Mouse (Mus musculus): ENCODE measurements around the gene Hdac9.

The Hdac9 gene

GRCm38 (mm10) chr12:34221014-34221413 lies 695.9 kb downstream of the Hdac9 start:
- no peak for DNase-seq (ENCODE audit: low spot score in 2 of 2)

- DNase-seq (ENCODE audit: low spot score in 2 of 2): no peak
Observed at GRCm38 (mm10) chr12:34220051-34220926, 696.6 kb downstream of the Hdac9 start.

- DNase-seq (ENCODE audit: low spot score in 2 of 2): no peak
Observed at GRCm38 (mm10) chr12:34218561-34218960, 698.3 kb downstream of the Hdac9 start.

- no peak for DNase-seq (ENCODE audit: low spot score in 2 of 2)
Observed at GRCm38 (mm10) chr12:34215023-34216020, 701.6 kb downstream of the Hdac9 start.

GRCm38 (mm10) chr12:34212162-34212561 lies 704.7 kb downstream of the Hdac9 start:
- DNase-seq (ENCODE audit: low spot score in 2 of 2): no peak

GRCm38 (mm10) chr12:34201471-34201870 lies 715.4 kb downstream of the Hdac9 start:
- no peak for DNase-seq (ENCODE audit: low spot score in 2 of 2)

GRCm38 (mm10) chr12:34200030-34200446 lies 716.9 kb downstream of the Hdac9 start:
- DNase-seq (ENCODE audit: low spot score in 2 of 2): no peak

- DNase-seq (ENCODE audit: low spot score in 2 of 2): no peak
Observed at GRCm38 (mm10) chr12:34195155-34195828, 721.6 kb downstream of the Hdac9 start.

- no peak for DNase-seq (ENCODE audit: low spot score in 2 of 2)
Observed at GRCm38 (mm10) chr12:34194116-34194515, 722.8 kb downstream of the Hdac9 start.

GRCm38 (mm10) chr12:34191246-34191645 lies 725.6 kb downstream of the Hdac9 start:
- no peak for DNase-seq (ENCODE audit: low spot score in 2 of 2)

GRCm38 (mm10) chr12:34178931-34179330 lies 738.0 kb downstream of the Hdac9 start:
- no peak for DNase-seq (ENCODE audit: low spot score in 2 of 2)

- DNase-seq (ENCODE audit: low spot score in 2 of 2): no peak
Observed at GRCm38 (mm10) chr12:34176790-34177189, 740.1 kb downstream of the Hdac9 start.

- DNase-seq (ENCODE audit: low spot score in 2 of 2): no peak
Observed at GRCm38 (mm10) chr12:34173036-34173435, 743.9 kb downstream of the Hdac9 start.

GRCm38 (mm10) chr12:34170601-34171000 lies 746.3 kb downstream of the Hdac9 start:
- no peak for DNase-seq (ENCODE audit: low spot score in 2 of 2)

GRCm38 (mm10) chr12:34165674-34166073 lies 751.2 kb downstream of the Hdac9 start:
- DNase-seq (ENCODE audit: low spot score in 2 of 2): no peak

GRCm38 (mm10) chr12:34156301-34156700 lies 760.6 kb downstream of the Hdac9 start:
- DNase-seq (ENCODE audit: low spot score in 2 of 2): no peak

- no peak for DNase-seq (ENCODE audit: low spot score in 2 of 2)
Observed at GRCm38 (mm10) chr12:34155740-34156139, 761.2 kb downstream of the Hdac9 start.

GRCm38 (mm10) chr12:34154757-34155156 lies 762.1 kb downstream of the Hdac9 start:
- no peak for DNase-seq (ENCODE audit: low spot score in 2 of 2)

GRCm38 (mm10) chr12:34151336-34151735 lies 765.6 kb downstream of the Hdac9 start:
- DNase-seq (ENCODE audit: low spot score in 2 of 2): no peak

GRCm38 (mm10) chr12:34142743-34143142 lies 774.2 kb downstream of the Hdac9 start:
- no peak for DNase-seq (ENCODE audit: low spot score in 2 of 2)

- no peak for DNase-seq (ENCODE audit: low spot score in 2 of 2)
Observed at GRCm38 (mm10) chr12:34113336-34113735, 803.6 kb downstream of the Hdac9 start.

- no peak for DNase-seq (ENCODE audit: low spot score in 2 of 2)
Observed at GRCm38 (mm10) chr12:34092953-34093352, 823.9 kb downstream of the Hdac9 start.

All from right cerebral cortex, postnatal 10 days (tissue).